Mouse (Mus musculus): ENCODE results near the gene Negr1. TPM values are rescaled to one million over a fixed set of nuclear protein-coding genes. Genes with fewer than 3 reads are reported as not detected.

Gene Negr1
- total RNA-seq, 1 experiment from 2014 or later, result not detected

- no peak for ATAC-seq (replicated peaks in 1 of 2; ENCODE audit: insufficient read depth in 1 of 2, low FRiP score in 2 of 2, low TSS enrichment in 1 of 2, low read depth in 1 of 2, poor library complexity in 2 of 2, severe bottlenecking in 2 of 2)
These were observed 544.1 kb downstream of the Negr1 start for GRCm38 (mm10) chr3:157105580-157106264.

GRCm38 (mm10) chr3:157108156-157108555 is 546.6 kb downstream of the Negr1 start:
- no peak for ATAC-seq (replicated peaks in 1 of 2; ENCODE audit: insufficient read depth in 1 of 2, low FRiP score in 2 of 2, low TSS enrichment in 1 of 2, low read depth in 1 of 2, poor library complexity in 2 of 2, severe bottlenecking in 2 of 2)

- ATAC-seq (replicated peaks in 1 of 2; ENCODE audit: insufficient read depth in 1 of 2, low FRiP score in 2 of 2, low TSS enrichment in 1 of 2, low read depth in 1 of 2, poor library complexity in 2 of 2, severe bottlenecking in 2 of 2), result no peak
These were observed 547.7 kb downstream of the Negr1 start for GRCm38 (mm10) chr3:157109308-157109707.

- ATAC-seq (replicated peaks in 1 of 2; ENCODE audit: insufficient read depth in 1 of 2, low FRiP score in 2 of 2, low TSS enrichment in 1 of 2, low read depth in 1 of 2, poor library complexity in 2 of 2, severe bottlenecking in 2 of 2), result peak in 1 of 2 experiments; percentile 17; a peak in 1 of 4 replicates
These were observed 553.6 kb downstream of the Negr1 start for GRCm38 (mm10) chr3:157115105-157115760.

- ATAC-seq (replicated peaks in 1 of 2; ENCODE audit: insufficient read depth in 1 of 2, low FRiP score in 2 of 2, low TSS enrichment in 1 of 2, low read depth in 1 of 2, poor library complexity in 2 of 2, severe bottlenecking in 2 of 2), result no peak
These were observed 554.4 kb downstream of the Negr1 start for GRCm38 (mm10) chr3:157116024-157116423.

DNA sequence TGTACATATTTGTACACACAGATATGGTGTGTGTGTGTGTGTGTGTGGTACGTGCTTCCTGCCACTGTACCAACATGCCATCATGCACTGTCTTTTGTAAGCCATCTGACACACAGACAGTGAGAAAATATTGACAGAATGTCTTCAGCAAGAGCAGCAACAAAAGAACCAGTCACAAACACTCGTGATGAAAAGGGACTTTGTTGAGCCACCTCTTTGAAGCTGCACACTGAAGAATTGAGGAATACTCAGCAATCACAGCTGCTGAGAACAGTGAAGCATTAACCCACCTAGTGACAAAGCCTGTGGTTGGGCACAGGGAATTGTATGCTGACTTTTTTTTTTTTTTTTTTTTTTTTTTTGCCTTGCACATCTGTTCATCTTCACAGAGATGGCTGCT is 558.3 kb downstream of the Negr1 start:
- ATAC-seq (replicated peaks in 1 of 2; ENCODE audit: insufficient read depth in 1 of 2, low FRiP score in 2 of 2, low TSS enrichment in 1 of 2, low read depth in 1 of 2, poor library complexity in 2 of 2, severe bottlenecking in 2 of 2), result no peak

DNA sequence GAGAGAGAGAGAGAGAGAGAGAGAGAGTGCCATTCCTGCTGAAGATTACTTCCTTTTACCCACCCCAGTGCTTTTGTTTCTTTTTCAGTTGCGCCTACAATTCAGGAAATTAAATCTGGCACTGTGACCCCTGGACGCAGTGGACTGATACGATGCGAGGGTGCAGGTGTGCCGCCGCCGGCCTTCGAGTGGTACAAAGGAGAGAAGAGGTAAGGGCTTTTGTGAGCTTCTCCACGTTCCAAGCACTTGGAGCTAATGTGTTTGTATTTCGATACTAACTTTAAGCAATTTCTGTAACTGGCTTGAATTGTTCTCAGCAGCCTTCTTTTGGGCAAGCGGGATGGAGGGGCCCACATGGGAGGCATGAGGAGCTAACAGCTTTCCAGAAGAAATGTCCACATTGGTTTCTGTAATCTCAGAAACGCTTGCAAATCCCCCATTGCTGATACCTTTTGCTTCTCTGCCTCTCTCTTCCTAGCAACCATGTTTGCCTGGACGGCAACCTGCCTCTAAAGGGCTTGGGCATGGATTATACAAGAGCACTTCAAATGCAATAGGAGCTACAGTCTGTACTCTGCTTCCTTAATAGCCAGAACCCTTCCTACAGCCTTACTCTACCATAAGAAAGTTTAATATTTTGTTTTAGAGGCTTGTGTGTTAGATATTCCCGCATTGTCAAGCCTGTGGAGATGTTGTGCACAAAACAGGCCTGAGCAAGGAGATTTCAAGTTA is 584.7 kb downstream of the Negr1 start:
- ATAC-seq (replicated peaks in 1 of 2; ENCODE audit: insufficient read depth in 1 of 2, low FRiP score in 2 of 2, low TSS enrichment in 1 of 2, low read depth in 1 of 2, poor library complexity in 2 of 2, severe bottlenecking in 2 of 2), result no peak

- no peak for ATAC-seq (replicated peaks in 1 of 2; ENCODE audit: insufficient read depth in 1 of 2, low FRiP score in 2 of 2, low TSS enrichment in 1 of 2, low read depth in 1 of 2, poor library complexity in 2 of 2, severe bottlenecking in 2 of 2)
These were observed 593.3 kb downstream of the Negr1 start for GRCm38 (mm10) chr3:157154902-157155301.

DNA sequence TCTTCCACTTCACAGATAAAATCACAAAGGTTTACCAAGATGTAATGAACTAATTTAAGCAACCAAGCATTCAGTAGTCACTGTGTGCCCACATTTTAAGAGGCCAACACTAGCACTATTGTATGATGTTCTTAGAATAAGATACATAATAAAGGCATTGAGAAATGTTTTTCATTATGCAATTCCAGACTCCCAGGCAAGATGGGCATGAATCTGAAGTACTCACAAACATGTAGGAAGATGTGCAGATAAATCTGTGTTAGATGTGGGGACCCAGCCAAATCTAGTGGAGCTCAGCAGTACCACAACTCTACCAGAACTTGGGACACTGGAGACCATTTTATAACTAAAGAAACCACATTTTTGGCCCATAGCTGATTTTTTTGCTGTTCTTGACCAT is 593.9 kb downstream of the Negr1 start:
- ATAC-seq (replicated peaks in 1 of 2; ENCODE audit: insufficient read depth in 1 of 2, low FRiP score in 2 of 2, low TSS enrichment in 1 of 2, low read depth in 1 of 2, poor library complexity in 2 of 2, severe bottlenecking in 2 of 2), result no peak

DNA sequence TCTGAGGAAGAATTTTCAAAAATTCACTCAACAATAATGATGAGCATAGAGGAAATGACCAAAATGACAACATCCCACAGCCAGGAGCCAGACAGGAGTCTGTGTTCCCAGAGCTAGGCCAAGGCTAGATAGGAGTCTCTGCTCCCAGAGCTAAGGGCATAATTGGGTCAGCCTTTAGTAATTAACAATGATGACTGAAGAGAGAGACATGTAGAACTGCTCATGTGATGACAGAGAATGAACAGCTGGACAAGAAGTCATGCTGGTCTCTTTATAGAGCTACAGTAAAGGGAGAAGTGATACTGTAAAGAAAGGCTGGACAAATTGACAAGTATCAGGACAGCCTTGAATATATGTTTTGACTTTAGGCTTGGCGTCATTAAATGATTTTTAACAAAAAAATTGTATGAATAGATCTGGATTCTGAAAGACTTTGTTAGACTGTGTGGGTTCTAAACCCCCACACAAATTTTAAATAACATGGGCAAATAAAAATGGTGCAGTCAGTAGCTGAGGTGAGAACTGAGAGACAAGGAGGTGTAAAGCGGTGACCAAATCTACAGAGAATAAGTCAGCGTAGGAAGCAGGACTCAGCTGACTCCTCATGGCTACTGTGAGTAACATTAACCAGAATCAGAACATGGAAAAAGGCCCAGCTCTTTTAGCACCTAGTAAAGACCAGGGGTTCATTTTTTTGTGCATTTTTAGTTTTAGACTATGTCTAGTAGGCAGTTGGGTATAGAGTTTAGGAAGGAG is 603.4 kb downstream of the Negr1 start:
- no peak for ATAC-seq (replicated peaks in 1 of 2; ENCODE audit: insufficient read depth in 1 of 2, low FRiP score in 2 of 2, low TSS enrichment in 1 of 2, low read depth in 1 of 2, poor library complexity in 2 of 2, severe bottlenecking in 2 of 2)

DNA sequence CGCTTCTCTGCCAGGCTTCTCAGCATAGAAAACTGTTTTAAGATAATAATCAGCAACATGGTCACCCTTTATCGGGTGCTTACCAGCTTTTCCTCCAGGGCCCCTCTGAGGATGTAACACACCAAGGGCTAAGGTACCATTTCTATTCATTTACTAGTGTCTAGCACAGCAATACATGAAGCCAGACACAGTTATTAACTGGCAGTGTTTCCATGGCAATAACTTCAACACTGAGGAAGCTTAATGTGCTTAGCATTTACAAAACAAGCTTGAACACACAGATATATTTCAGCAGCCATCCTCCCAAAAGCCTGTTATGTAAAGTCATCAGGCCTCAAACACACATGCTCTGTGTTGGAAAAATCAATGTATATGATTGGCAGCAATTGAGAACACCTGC is 620.4 kb downstream of the Negr1 start:
- ATAC-seq (replicated peaks in 1 of 2; ENCODE audit: insufficient read depth in 1 of 2, low FRiP score in 2 of 2, low TSS enrichment in 1 of 2, low read depth in 1 of 2, poor library complexity in 2 of 2, severe bottlenecking in 2 of 2), result peak; percentile 36 to 53; a peak in 3 of 4 replicates

DNA sequence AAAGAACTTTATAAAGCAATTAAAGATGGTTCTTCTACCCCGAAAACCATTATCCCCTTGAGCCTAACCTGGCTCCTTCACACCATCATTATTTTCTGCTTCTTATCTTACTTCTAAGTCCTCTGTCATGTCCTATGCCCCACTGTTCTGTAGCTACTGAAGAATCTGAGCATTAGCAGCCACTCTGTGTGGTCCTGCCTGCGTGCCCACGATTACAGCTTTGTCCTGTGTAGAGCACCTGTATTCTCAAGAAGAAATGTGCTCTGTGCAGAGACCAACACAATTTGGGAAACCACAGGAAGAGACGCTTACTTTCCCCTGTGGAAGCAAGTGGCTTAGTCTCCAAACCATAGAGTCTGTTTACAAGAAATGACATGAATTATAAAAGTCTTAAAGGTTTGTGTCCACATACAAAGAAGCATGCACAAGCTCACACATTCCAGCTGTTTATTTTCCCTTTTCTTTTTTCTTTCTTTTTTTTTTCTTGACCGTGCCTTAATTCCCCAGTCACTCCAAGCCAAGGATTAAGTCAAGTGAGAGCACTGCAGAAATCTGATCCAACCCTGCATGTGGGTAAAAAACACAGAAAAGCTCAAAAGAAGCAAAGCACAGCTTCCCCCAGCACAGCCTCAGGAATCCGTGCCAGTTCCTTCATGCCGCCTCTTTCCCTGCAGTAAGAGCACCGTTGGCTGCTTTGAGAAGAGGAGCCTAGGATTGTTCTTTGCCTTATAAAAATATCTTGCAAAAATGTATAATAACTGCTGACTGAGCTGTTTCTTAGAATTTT is 627.5 kb downstream of the Negr1 start:
- no peak for ATAC-seq (replicated peaks in 1 of 2; ENCODE audit: insufficient read depth in 1 of 2, low FRiP score in 2 of 2, low TSS enrichment in 1 of 2, low read depth in 1 of 2, poor library complexity in 2 of 2, severe bottlenecking in 2 of 2)

- no peak for ATAC-seq (replicated peaks in 1 of 2; ENCODE audit: insufficient read depth in 1 of 2, low FRiP score in 2 of 2, low TSS enrichment in 1 of 2, low read depth in 1 of 2, poor library complexity in 2 of 2, severe bottlenecking in 2 of 2)
These were observed 628.2 kb downstream of the Negr1 start for GRCm38 (mm10) chr3:157189834-157190233.

DNA sequence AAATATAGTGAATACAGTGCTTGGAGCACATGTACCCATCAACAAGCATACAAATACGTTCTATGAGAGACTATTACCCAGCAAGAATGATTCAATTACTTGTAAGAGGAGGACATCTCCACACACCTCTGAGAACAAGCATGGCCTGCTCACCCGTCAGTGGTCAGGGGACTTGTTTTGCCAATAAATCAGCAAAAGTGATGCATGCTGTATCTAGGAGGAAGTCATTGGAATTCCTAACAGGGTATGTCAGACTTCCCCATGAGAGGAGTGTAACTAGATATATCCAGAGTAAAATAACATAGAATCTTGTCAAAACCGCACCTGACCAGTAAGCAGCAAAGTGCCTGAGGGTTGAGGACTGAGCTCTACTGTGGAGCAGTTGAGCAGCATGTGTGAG is 629.0 kb downstream of the Negr1 start:
- ATAC-seq (replicated peaks in 1 of 2; ENCODE audit: insufficient read depth in 1 of 2, low FRiP score in 2 of 2, low TSS enrichment in 1 of 2, low read depth in 1 of 2, poor library complexity in 2 of 2, severe bottlenecking in 2 of 2), result no peak

GRCm38 (mm10) chr3:157192021-157192420 is 630.4 kb downstream of the Negr1 start:
- no peak for ATAC-seq (replicated peaks in 1 of 2; ENCODE audit: insufficient read depth in 1 of 2, low FRiP score in 2 of 2, low TSS enrichment in 1 of 2, low read depth in 1 of 2, poor library complexity in 2 of 2, severe bottlenecking in 2 of 2)

DNA sequence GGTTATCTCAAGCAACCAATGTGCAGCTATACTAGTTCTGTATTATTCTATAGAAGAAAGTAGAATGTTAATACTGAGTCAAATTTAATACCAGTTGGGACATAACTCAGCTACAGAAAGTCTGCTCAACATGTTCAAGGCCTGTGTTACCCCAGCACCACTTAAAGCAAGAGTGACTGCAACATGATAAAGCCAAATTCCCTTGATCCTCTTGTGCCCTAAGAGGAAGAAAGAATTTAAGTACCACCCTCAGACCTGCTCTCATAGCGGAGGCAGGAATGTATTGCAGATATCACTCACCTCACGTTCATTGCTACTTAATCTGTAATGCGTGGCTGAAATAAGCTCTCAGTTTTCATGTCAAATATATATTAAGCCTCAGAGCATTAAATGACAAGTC is 631.5 kb downstream of the Negr1 start:
- ATAC-seq (replicated peaks in 1 of 2; ENCODE audit: insufficient read depth in 1 of 2, low FRiP score in 2 of 2, low TSS enrichment in 1 of 2, low read depth in 1 of 2, poor library complexity in 2 of 2, severe bottlenecking in 2 of 2), result no peak

DNA sequence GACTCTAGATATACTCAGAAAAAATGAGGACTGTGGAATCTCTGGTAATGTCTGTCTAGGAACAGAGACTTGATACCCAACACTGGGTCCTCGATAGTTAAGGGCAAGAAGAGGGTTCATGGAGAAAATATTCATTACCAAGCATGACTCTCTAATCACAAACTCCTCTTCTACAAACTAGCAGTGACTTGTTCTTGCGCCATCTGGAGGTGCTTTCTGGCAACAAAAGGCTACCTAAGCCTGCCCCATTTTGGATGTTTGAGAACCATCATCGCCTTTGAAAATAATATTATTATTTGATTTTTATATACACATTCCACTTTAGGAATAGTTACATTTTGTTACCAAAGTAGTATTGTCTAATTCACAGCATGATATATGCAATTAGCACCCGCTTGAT is 637.1 kb downstream of the Negr1 start:
- no peak; a peak in 1 of 4 replicates for ATAC-seq (replicated peaks in 1 of 2; ENCODE audit: insufficient read depth in 1 of 2, low FRiP score in 2 of 2, low TSS enrichment in 1 of 2, low read depth in 1 of 2, poor library complexity in 2 of 2, severe bottlenecking in 2 of 2)

Data from hematopoietic stem cell, adult 5-6 weeks (primary cell).